Mouse (Mus musculus) liver, embryonic 14.5 days (tissue): ENCODE data around the gene Ankrd13b.

Experiments
- CTCF ChIP-seq: IDR thresholded peaks from 2 replicates; pipeline ENCODE4 v1.5.1; 2016; ENCODE audit warnings: antibody characterized with exemption, low read depth, control low read depth
- EP300 ChIP-seq: IDR thresholded peaks from 2 replicates; pipeline ENCODE4 v1.6.1; 2016; ENCODE audit warnings: antibody characterized with exemption, low read depth

DNA sequence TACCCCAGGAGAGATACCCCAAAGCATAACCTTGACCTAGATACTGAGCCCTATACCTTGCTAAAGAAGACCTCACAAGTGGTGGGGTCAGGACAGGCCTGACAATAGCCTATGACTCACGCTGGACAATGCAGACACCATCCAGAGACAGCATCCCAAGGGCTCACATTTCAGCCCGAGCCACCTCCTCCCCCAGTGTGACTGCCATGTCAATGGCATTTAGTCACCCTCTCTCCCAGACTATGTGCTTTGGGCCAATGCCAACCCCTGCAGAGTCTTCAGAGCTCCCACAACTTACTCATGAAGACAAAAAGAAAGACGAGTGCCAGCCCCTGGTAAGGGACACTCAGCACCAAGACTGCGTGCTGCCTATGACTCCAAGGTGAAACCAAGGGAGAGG is 24.8 kb downstream of the Ankrd13b start:
- TF ChIP-seq CTCF (no peak), EP300 (no peak)
